Mouse (Mus musculus): ENCODE results near the gene Limd1. TPM values are rescaled to one million over a fixed set of nuclear protein-coding genes. Genes with fewer than 3 reads are reported as not detected.

Gene Limd1
- 21.2 and 24.5 TPM in 2 replicates for polyA plus RNA-seq (2015; fragmentation: Nextera tagmentation; extraction: Ambion mirVana)

GRCm38 (mm10) chr9:123478586-123479195, at the start of gene Limd1:
Gene Limd1 (plus strand): TSS chr9:123478706.

GRCm38 (mm10) chr9:123529392-123530157, 51.1 kb downstream of the Limd1 start, which contains the start of gene Sacm1l:
Gene Sacm1l (plus strand): TSS chr9:123529759.

Other genes starting within 250 kb of the Limd1 start
- 50.9 and 57.6 TPM in 2 replicates for gene Tmem158, start 217.9 kb upstream of the Limd1 start, polyA plus RNA-seq (2015; fragmentation: Nextera tagmentation; extraction: Ambion mirVana)
- gene Lars2, start 111.8 kb upstream of the Limd1 start, polyA plus RNA-seq (2015; fragmentation: Nextera tagmentation; extraction: Ambion mirVana) = 1,090 and 1,187 TPM in 2 replicates
- 34.5 and 43.8 TPM in 2 replicates for gene Sacm1l, start 51.1 kb downstream of the Limd1 start, polyA plus RNA-seq (2015; fragmentation: Nextera tagmentation; extraction: Ambion mirVana)
- gene Slc6a20b, start 153.9 kb downstream of the Limd1 start, polyA plus RNA-seq (2015; fragmentation: Nextera tagmentation; extraction: Ambion mirVana) = 0.11 and 0.20 TPM in 2 replicates
- 0.07 and 0.19 TPM in 2 replicates for gene Ccr9, start 199.7 kb downstream of the Limd1 start, polyA plus RNA-seq (2015; fragmentation: Nextera tagmentation; extraction: Ambion mirVana)
- 0.24 and 0.29 TPM in 2 replicates for gene Slc6a20a, start 200.2 kb downstream of the Limd1 start, polyA plus RNA-seq (2015; fragmentation: Nextera tagmentation; extraction: Ambion mirVana)
- 27.5 and 36.4 TPM in 2 replicates for gene Lztfl1, start 239.0 kb downstream of the Limd1 start, polyA plus RNA-seq (2015; fragmentation: Nextera tagmentation; extraction: Ambion mirVana)